Mouse (Mus musculus): ENCODE results near the gene Stk4.
A peak's percentile ranks its signal among the peaks of the same experiment; 100 is the strongest.

The Stk4 gene

GRCm38 (mm10) chr2:164070142-164070764 is at the start of gene Stk4:
Gene Stk4 (plus strand): TSS chr2:164070322.
- DNase-seq, result peak; percentile 93

GRCm38 (mm10) chr2:164022104-164022503 is 48.0 kb upstream of the Stk4 start:
- DNase-seq, result no peak

GRCm38 (mm10) chr2:164025150-164025549 is 45.0 kb upstream of the Stk4 start, which contains the start of gene Pabpc1l:
Gene Pabpc1l (plus strand): TSS chr2:164025450.
- DNase-seq, result no peak

GRCm38 (mm10) chr2:164031147-164031546 is 39.0 kb upstream of the Stk4 start:
- DNase-seq, result no peak

- DNase-seq, result no peak
Measured at GRCm38 (mm10) chr2:164032973-164033372, 37.1 kb upstream of the Stk4 start.

GRCm38 (mm10) chr2:164036520-164037019 is 33.6 kb upstream of the Stk4 start:
- no peak for DNase-seq

GRCm38 (mm10) chr2:164038407-164039028 is 31.6 kb upstream of the Stk4 start:
- DNase-seq, result no peak

GRCm38 (mm10) chr2:164040949-164041348 is 29.2 kb upstream of the Stk4 start:
- no peak for DNase-seq

- no peak for DNase-seq
Measured at GRCm38 (mm10) chr2:164041523-164041922, 28.6 kb upstream of the Stk4 start.

- peak; percentile 94 for DNase-seq
Measured at GRCm38 (mm10) chr2:164047197-164047690, 22.9 kb upstream of the Stk4 start.

- peak; percentile 97 for DNase-seq
Measured at GRCm38 (mm10) chr2:164053767-164054166, 16.4 kb upstream of the Stk4 start.

GRCm38 (mm10) chr2:164054671-164055070 is 15.5 kb upstream of the Stk4 start:
- no peak for DNase-seq

GRCm38 (mm10) chr2:164059634-164060235 is 10.4 kb upstream of the Stk4 start:
- no peak for DNase-seq

- DNase-seq, result peak; percentile 99
Measured at GRCm38 (mm10) chr2:164070765-164071436, 779 bp downstream of the Stk4 start, which contains the start of gene Tomm34. Gene Tomm34 (minus strand): TSS chr2:164071169.

GRCm38 (mm10) chr2:164071437-164071820 is 1.3 kb downstream of the Stk4 start:
- peak; percentile 93 for DNase-seq

- DNase-seq, result peak; percentile 88
Measured at GRCm38 (mm10) chr2:164072109-164072508, 2.0 kb downstream of the Stk4 start.

GRCm38 (mm10) chr2:164073120-164073519 is 3.0 kb downstream of the Stk4 start:
- peak; percentile 84 for DNase-seq

GRCm38 (mm10) chr2:164073918-164074578 is 3.9 kb downstream of the Stk4 start:
- DNase-seq, result peak; percentile 100

- DNase-seq, result no peak
Measured at GRCm38 (mm10) chr2:164075088-164075487, 5.0 kb downstream of the Stk4 start.

- DNase-seq, result no peak
Measured at GRCm38 (mm10) chr2:164076874-164077425, 6.8 kb downstream of the Stk4 start.

- no peak for DNase-seq
Measured at GRCm38 (mm10) chr2:164077875-164078274, 7.8 kb downstream of the Stk4 start.

- DNase-seq, result peak; percentile 87
Measured at GRCm38 (mm10) chr2:164079488-164079887, 9.4 kb downstream of the Stk4 start.
